Mouse (Mus musculus): ENCODE results near the gene Tusc1.

GRCm38 (mm10) chr4:93286065-93286464 lies 49.2 kb downstream of the Tusc1 start:
- TF ChIP-seq CTCF (IDR thresholded peaks at IDR 0.05; ENCODE audit: control insufficient read depth, insufficient read depth, low read length) (no peak), POLR2A (IDR thresholded peaks at IDR 0.05; ENCODE audit: borderline replicate concordance, control insufficient read depth, low read depth, low read length) (no peak)
